Mouse (Mus musculus): ENCODE measurements around the gene Slc6a4.
A peak's percentile ranks its signal among the peaks of the same experiment; 100 is the strongest.
"Not testable (repeated sequence)": the region's sequence is repeated elsewhere in the genome, so short reads cannot be mapped to it uniquely, and the experiment has no call there.

The Slc6a4 gene

GRCm38 (mm10) chr11:77019539-77019938, 21.1 kb downstream of the Slc6a4 start:
- DNase-seq (ENCODE audit: low spot score) = no peak

GRCm38 (mm10) chr11:77021749-77022396, 23.5 kb downstream of the Slc6a4 start:
- no peak for DNase-seq (ENCODE audit: low spot score)

- DNase-seq (ENCODE audit: low spot score) = no peak
Observed at GRCm38 (mm10) chr11:77026559-77026958, 28.2 kb downstream of the Slc6a4 start.

GRCm38 (mm10) chr11:77028157-77028556, 29.8 kb downstream of the Slc6a4 start:
- no peak for DNase-seq (ENCODE audit: low spot score)

- DNase-seq (ENCODE audit: low spot score) = no peak
Observed at GRCm38 (mm10) chr11:77031151-77031934, 32.9 kb downstream of the Slc6a4 start.

- no peak for DNase-seq (ENCODE audit: low spot score)
Observed at GRCm38 (mm10) chr11:77041891-77042290, 43.5 kb downstream of the Slc6a4 start.

GRCm38 (mm10) chr11:77042816-77043215, 44.4 kb downstream of the Slc6a4 start:
- DNase-seq (ENCODE audit: low spot score) = no peak

GRCm38 (mm10) chr11:77061951-77062350, 63.5 kb downstream of the Slc6a4 start:
- DNase-seq (ENCODE audit: low spot score) = no peak

- no peak for DNase-seq (ENCODE audit: low spot score)
Observed at GRCm38 (mm10) chr11:77063406-77063805, 65.0 kb downstream of the Slc6a4 start.

- DNase-seq (ENCODE audit: low spot score) = no peak
Observed at GRCm38 (mm10) chr11:77068825-77069224, 70.4 kb downstream of the Slc6a4 start.

- DNase-seq (ENCODE audit: low spot score) = no peak
Observed at GRCm38 (mm10) chr11:77070721-77071120, 72.3 kb downstream of the Slc6a4 start.

GRCm38 (mm10) chr11:77077331-77077730, 78.9 kb downstream of the Slc6a4 start:
- DNase-seq (ENCODE audit: low spot score) = not testable (repeated sequence)

- peak; percentile 52 for DNase-seq (ENCODE audit: low spot score)
Observed at GRCm38 (mm10) chr11:77077792-77078191, 79.4 kb downstream of the Slc6a4 start.

GRCm38 (mm10) chr11:77078273-77079134, 80.1 kb downstream of the Slc6a4 start, which contains the start of gene Nsrp1:
Gene Nsrp1 (minus strand): TSS chr11:77078435.
- peak; percentile 91 for DNase-seq (ENCODE audit: low spot score)

GRCm38 (mm10) chr11:77079361-77079760, 81.0 kb downstream of the Slc6a4 start:
- no peak for DNase-seq (ENCODE audit: low spot score)
